Mouse (Mus musculus) embryonic facial prominence, embryonic 11.5 days (tissue): ENCODE measurements around the gene Olfr1206. TPM values are rescaled to one million over a fixed set of nuclear protein-coding genes. Genes with fewer than 3 reads are reported as not detected.

Source experiments
- polyA plus RNA-seq: library from polyadenylated mRNA; unstranded; fragments of >200 nt; fragmentation: Nextera tagmentation; extraction: Ambion mirVana; gene quantifications from 2 replicates; pipeline ENCODE4 v1.2.1, GENCODE M21; 2014

The Olfr1206 gene
- polyA plus RNA-seq, 1 experiment from 2014 or later, result not detected

Other genes starting within 250 kb of the Olfr1206 start
- gene Olfr1191-ps1, start 222.7 kb upstream of the Olfr1206 start, polyA plus RNA-seq, result not detected in 2 replicates
- not detected in 2 replicates for gene Olfr1192-ps1, start 214.7 kb upstream of the Olfr1206 start, polyA plus RNA-seq
- not detected in 2 replicates for gene Olfr1193, start 187.6 kb upstream of the Olfr1206 start, polyA plus RNA-seq
- gene Olfr1195, start 174.0 kb upstream of the Olfr1206 start, polyA plus RNA-seq, result not detected in 2 replicates
- gene Olfr1196, start 158.6 kb upstream of the Olfr1206 start, polyA plus RNA-seq, result not detected in 2 replicates
- not detected in 2 replicates for gene Olfr1197, start 130.9 kb upstream of the Olfr1206 start, polyA plus RNA-seq
- not detected in 2 replicates for gene Olfr1198, start 111.9 kb upstream of the Olfr1206 start, polyA plus RNA-seq
- not detected in 2 replicates for gene Olfr1199, start 102.8 kb upstream of the Olfr1206 start, polyA plus RNA-seq
- not detected in 2 replicates for gene Olfr1200, start 92.7 kb upstream of the Olfr1206 start, polyA plus RNA-seq
- gene Olfr1201, start 70.2 kb upstream of the Olfr1206 start, polyA plus RNA-seq, result not detected in 2 replicates
- gene Olfr1202, start 48.7 kb upstream of the Olfr1206 start, polyA plus RNA-seq, result not detected in 2 replicates
- not detected in 2 replicates for gene Olfr1205, start 33.5 kb upstream of the Olfr1206 start, polyA plus RNA-seq
- gene Olfr1204, start 13.9 kb upstream of the Olfr1206 start, polyA plus RNA-seq, result not detected in 2 replicates
- not detected in 2 replicates for gene Olfr1208, start 39.1 kb downstream of the Olfr1206 start, polyA plus RNA-seq
- not detected in 2 replicates for gene Olfr1209, start 51.9 kb downstream of the Olfr1206 start, polyA plus RNA-seq
- gene Olfr1211, start 74.9 kb downstream of the Olfr1206 start, polyA plus RNA-seq, result not detected in 2 replicates
- not detected in 2 replicates for gene Olfr1212, start 90.7 kb downstream of the Olfr1206 start, polyA plus RNA-seq
- not detected in 2 replicates for gene Gm13762, start 117.0 kb downstream of the Olfr1206 start, polyA plus RNA-seq
- not detected in 2 replicates for gene Olfr1214, start 129.4 kb downstream of the Olfr1206 start, polyA plus RNA-seq
- not detected in 2 replicates for gene Olfr1215, start 143.7 kb downstream of the Olfr1206 start, polyA plus RNA-seq
- not detected in 2 replicates for gene Olfr1216, start 155.1 kb downstream of the Olfr1206 start, polyA plus RNA-seq
- not detected in 2 replicates for gene Olfr1217, start 168.8 kb downstream of the Olfr1206 start, polyA plus RNA-seq
- not detected in 2 replicates for gene Olfr1218, start 198.0 kb downstream of the Olfr1206 start, polyA plus RNA-seq
- not detected in 2 replicates for gene Olfr1219, start 220.3 kb downstream of the Olfr1206 start, polyA plus RNA-seq
- not detected in 2 replicates for gene Olfr1220, start 243.6 kb downstream of the Olfr1206 start, polyA plus RNA-seq